Mouse (Mus musculus): ENCODE results near the gene 4930564D02Rik. TPM values are rescaled to one million over a fixed set of nuclear protein-coding genes. Genes with fewer than 3 reads are reported as not detected.

The 4930564D02Rik gene
- not detected in 2 replicates for polyA plus RNA-seq (2012; rRNA removed)

GRCm38 (mm10) chr3:105066544-105066943, at the start of gene 4930564D02Rik:
4930564D02Rik (plus strand) TSS chr3:105066844.

GRCm38 (mm10) chr3:105052937-105053697, 13.5 kb upstream of the 4930564D02Rik start, which contains the start of gene Cttnbp2nl:
Cttnbp2nl (minus strand) TSS chr3:105053146.

Other genes starting within 250 kb of the 4930564D02Rik start
- 7.1 and 12.7 TPM in 2 replicates for gene Mov10, start 248.3 kb upstream of the 4930564D02Rik start, polyA plus RNA-seq (2012; rRNA removed)
- gene St7l, start 202.8 kb upstream of the 4930564D02Rik start, polyA plus RNA-seq (2012; rRNA removed), result 14.1 and 15.5 TPM in 2 replicates
- gene Capza1, start 202.3 kb upstream of the 4930564D02Rik start, polyA plus RNA-seq (2012; rRNA removed), result 70.6 and 70.8 TPM in 2 replicates
- gene Wnt2b, start 104.9 kb upstream of the 4930564D02Rik start, polyA plus RNA-seq (2012; rRNA removed), result 2.0 and 2.2 TPM in 2 replicates
- gene Cttnbp2nl, start 13.7 kb upstream of the 4930564D02Rik start, polyA plus RNA-seq (2012; rRNA removed), result 17.7 and 18.7 TPM in 2 replicates

Measured in central nervous system, embryonic 14 days (tissue).